38 mouse cellular contexts compared by ENCODE assay signal in the genomic region with DNA sequence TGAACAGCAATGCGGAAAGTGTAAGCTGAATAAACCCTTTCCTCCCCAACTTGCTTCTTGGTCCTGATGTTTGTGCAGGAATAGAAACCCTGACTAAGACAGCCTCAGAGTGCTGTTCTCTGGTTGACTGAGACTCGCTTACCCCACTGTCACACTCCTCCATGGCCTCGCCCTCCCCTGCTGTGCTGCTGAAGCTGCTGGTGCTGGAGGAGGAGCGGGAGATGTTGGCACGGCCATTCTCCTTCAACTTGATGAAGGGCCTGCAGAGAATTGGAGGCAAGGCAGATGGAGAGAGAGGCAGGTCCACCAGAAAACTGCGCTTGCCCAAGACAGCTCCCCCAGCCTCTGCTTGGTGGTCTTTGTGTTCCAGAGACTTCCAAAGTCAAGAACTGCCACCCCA. TPM values are rescaled to one million over a fixed set of nuclear protein-coding genes. Genes with fewer than 3 reads are reported as not detected.
"Had no signal": no experiment of that assay in that cellular context is flagged by ENCODE, and none has a peak within 500 bp of the region (broad histone marks: within the 10 kb centered on the region; RNA-seq: fewer than 3 reads in every experiment).

No protein-coding gene starts in this region.

- H3K9me3 ChIP-seq: heart, embryonic 12.5 days; hindbrain, embryonic 13.5 days; hindbrain, embryonic 15.5 days; intestine, embryonic 15.5 days; limb, embryonic 10.5 days; limb, embryonic 12.5 days; liver, embryonic 13.5 days; liver, embryonic 15.5 days had no signal

- H3K4me1 ChIP-seq: intestine, embryonic 15.5 days; limb, embryonic 10.5 days; limb, embryonic 12.5 days; liver, embryonic 15.5 days had no signal

- H3K4me2 ChIP-seq: heart, embryonic 12.5 days; hindbrain, embryonic 13.5 days; hindbrain, embryonic 15.5 days; intestine, embryonic 15.5 days; limb, embryonic 12.5 days; liver, embryonic 11.5 days; liver, embryonic 13.5 days; liver, embryonic 15.5 days had no signal

- DNase-seq: gastrocnemius, adult 2 months; gastrocnemius, postnatal 10 days; gastrocnemius, postnatal 25 days; kidney, adult 18-20 months; kidney, adult 8-10 months; kidney, postnatal 10 days; kidney, postnatal 25 days; kidney, postnatal 4 days; liver, embryonic 13.5 days had no signal

- H3K9ac ChIP-seq: heart, embryonic 12.5 days; hindbrain, embryonic 13.5 days; hindbrain, embryonic 15.5 days; intestine, embryonic 15.5 days; limb, embryonic 12.5 days; liver, embryonic 13.5 days; liver, embryonic 15.5 days; liver, postnatal 0 days had no signal

- H3K4me3 ChIP-seq: gastrocnemius, adult 2 months; heart, adult 2 months; heart, embryonic 12.5 days; hindbrain, embryonic 13.5 days; hindbrain, embryonic 15.5 days; intestine, embryonic 15.5 days; layer of hippocampus, adult 2 months; left cerebral cortex, adult 2 months; limb, embryonic 10.5 days; limb, embryonic 12.5 days; liver, embryonic 13.5 days; liver, embryonic 15.5 days had no signal

- H3K27ac ChIP-seq: gastrocnemius, adult 2 months; heart, adult 2 months; hindbrain, embryonic 13.5 days; hindbrain, embryonic 15.5 days; intestine, embryonic 15.5 days; layer of hippocampus, adult 2 months; left cerebral cortex, adult 2 months; limb, embryonic 10.5 days; limb, embryonic 12.5 days; liver, embryonic 13.5 days; liver, embryonic 15.5 days had no signal

- H3K27me3 ChIP-seq: heart, embryonic 12.5 days; hindbrain, embryonic 13.5 days; hindbrain, embryonic 15.5 days; intestine, embryonic 15.5 days; limb, embryonic 12.5 days; liver, embryonic 13.5 days; liver, embryonic 15.5 days had no signal

- H3K36me3 ChIP-seq: limb, embryonic 10.5 days; limb, embryonic 12.5 days; liver, embryonic 13.5 days; liver, embryonic 15.5 days had no signal

- ATAC-seq: inflammation-experienced regulatory T-cells, adult 6 months; intestine, postnatal 0 days had no signal

RNA-seq across cellular contexts. Expression of a gene that starts 31.0 kb away (rescaled TPM):
- total RNA-seq: gastrocnemius, adult 2 months; gastrocnemius, postnatal 10 days; gastrocnemius, postnatal 25 days; gastrocnemius, postnatal 4 days; granulocyte monocyte progenitor cell, adult 5-6 weeks; heart, adult 2 months; heart, postnatal 10 days; heart, postnatal 25 days; heart, postnatal 4 days; layer of hippocampus, adult 2 months; layer of hippocampus, postnatal 10 days; layer of hippocampus, postnatal 25 days; left cerebral cortex, adult 2 months; left cerebral cortex, postnatal 14 days; left cerebral cortex, postnatal 36 days had no signal
- polyA plus RNA-seq: heart, adult 2 months; heart, embryonic 12.5 days; heart, embryonic 14.5 days; heart, embryonic 16.5 days; hindbrain, embryonic 11.5 days; hindbrain, embryonic 13.5 days; hindbrain, embryonic 15.5 days; inflammation-experienced regulatory T-cells, adult 6 months; intestine, embryonic 15.5 days; intestine, postnatal 0 days; kidney, embryonic 14.5 days; kidney, embryonic 16.5 days; limb, embryonic 10.5 days; limb, embryonic 12.5 days; limb, embryonic 14.5 days; liver, embryonic 11.5 days; liver, embryonic 13.5 days; liver, embryonic 15.5 days; liver, postnatal 0 days had no signal

RNA-seq across cellular contexts. Expression of a gene that starts 40.5 kb away (rescaled TPM):
- total RNA-seq: gastrocnemius, adult 2 months; gastrocnemius, postnatal 10 days; gastrocnemius, postnatal 25 days; gastrocnemius, postnatal 4 days; granulocyte monocyte progenitor cell, adult 5-6 weeks; heart, adult 2 months; heart, postnatal 10 days; heart, postnatal 25 days; heart, postnatal 4 days; layer of hippocampus, adult 2 months; layer of hippocampus, postnatal 10 days; layer of hippocampus, postnatal 25 days; left cerebral cortex, adult 2 months; left cerebral cortex, postnatal 14 days; left cerebral cortex, postnatal 36 days had no signal
- polyA plus RNA-seq: heart, adult 2 months; heart, embryonic 12.5 days; heart, embryonic 14.5 days; heart, embryonic 16.5 days; hindbrain, embryonic 11.5 days; hindbrain, embryonic 13.5 days; hindbrain, embryonic 15.5 days; inflammation-experienced regulatory T-cells, adult 6 months; intestine, embryonic 15.5 days; intestine, postnatal 0 days; kidney, embryonic 14.5 days; kidney, embryonic 16.5 days; limb, embryonic 10.5 days; limb, embryonic 12.5 days; limb, embryonic 14.5 days; liver, embryonic 11.5 days; liver, embryonic 13.5 days; liver, embryonic 15.5 days; liver, postnatal 0 days had no signal

RNA-seq across cellular contexts. Expression of a gene that starts 55.1 kb away (rescaled TPM):
- total RNA-seq: gastrocnemius, adult 2 months; gastrocnemius, postnatal 10 days; gastrocnemius, postnatal 25 days; gastrocnemius, postnatal 4 days; granulocyte monocyte progenitor cell, adult 5-6 weeks; heart, adult 2 months; heart, postnatal 10 days; heart, postnatal 25 days; heart, postnatal 4 days; layer of hippocampus, adult 2 months; layer of hippocampus, postnatal 10 days; layer of hippocampus, postnatal 25 days; left cerebral cortex, adult 2 months; left cerebral cortex, postnatal 14 days; left cerebral cortex, postnatal 36 days had no signal
- polyA plus RNA-seq: heart, adult 2 months; heart, embryonic 12.5 days; heart, embryonic 14.5 days; heart, embryonic 16.5 days; hindbrain, embryonic 11.5 days; hindbrain, embryonic 13.5 days; hindbrain, embryonic 15.5 days; inflammation-experienced regulatory T-cells, adult 6 months; intestine, embryonic 15.5 days; intestine, postnatal 0 days; kidney, embryonic 14.5 days; kidney, embryonic 16.5 days; limb, embryonic 10.5 days; limb, embryonic 12.5 days; limb, embryonic 14.5 days; liver, embryonic 11.5 days; liver, embryonic 13.5 days; liver, embryonic 15.5 days; liver, postnatal 0 days had no signal
